Mouse (Mus musculus): ENCODE measurements around the gene Pclo. TPM values are rescaled to one million over a fixed set of nuclear protein-coding genes. Genes with fewer than 3 reads are reported as not detected.
"Not testable (repeated sequence)": the region's sequence is repeated elsewhere in the genome, so short reads cannot be mapped to it uniquely, and the experiment has no call there.

The Pclo gene
- polyA plus RNA-seq (2012; rRNA removed): 0.08 and 0.11 TPM in 2 replicates

- Histone ChIP-seq H3K27me3 (ENCODE audit: control insufficient read depth, insufficient read depth, low read length) (no peaks in the 10 kb centered on the region), H3K4me1 (ENCODE audit: control insufficient read depth, insufficient read depth, insufficient read length, low read length) (peaks cover 8% of the 10 kb centered on the region), H3K36me3 (ENCODE audit: control insufficient read depth, insufficient read depth, low read length) (no peaks in the 10 kb centered on the region), H3K27ac (ENCODE audit: insufficient read depth, low read depth, low read length) (no peak within 1 kb of the TSS), H3K4me3 (ENCODE audit: low read depth, low read length) (peak within 1 kb of the TSS; percentile 66)
- WGBS: 3% methylated on average over 87 of the region's 89 CpGs
- no peak for TF ChIP-seq POLR2A (IDR thresholded peaks at IDR 0.05; ENCODE audit: low read depth, low read length)
- no peak for TF ChIP-seq CTCF (IDR thresholded peaks at IDR 0.05; ENCODE audit: extremely low read depth, insufficient read length, insufficient replicate concordance, low read depth, low read length)
These were observed at the start of gene Pclo for GRCm38 (mm10) chr5:14514631-14515523. Gene Pclo (plus strand): TSS chr5:14514918.

GRCm38 (mm10) chr5:14494431-14494830 is 20.3 kb upstream of the Pclo start:
- H3K4me1 ChIP-seq (ENCODE audit: control insufficient read depth, insufficient read depth, insufficient read length, low read length); H3K27me3 ChIP-seq (ENCODE audit: control insufficient read depth, insufficient read depth, low read length); H3K27ac ChIP-seq (ENCODE audit: insufficient read depth, low read depth, low read length); H3K4me3 ChIP-seq (ENCODE audit: low read depth, low read length); H3K36me3 ChIP-seq (ENCODE audit: control insufficient read depth, insufficient read depth, low read length): not testable (repeated sequence)
- 60% methylated on average over 2 of the region's 2 CpGs for WGBS

- H3K36me3 ChIP-seq (ENCODE audit: control insufficient read depth, insufficient read depth, low read length): no peaks in the 10 kb centered on the region
- 70% methylated on average over 1 of the region's 1 CpGs for WGBS
- no peak overlapping the region for H3K4me3 ChIP-seq (ENCODE audit: low read depth, low read length)
- H3K27ac ChIP-seq (ENCODE audit: insufficient read depth, low read depth, low read length): no peak overlapping the region
- TF ChIP-seq CTCF (IDR thresholded peaks at IDR 0.05; ENCODE audit: extremely low read depth, insufficient read length, insufficient replicate concordance, low read depth, low read length) (no peak), POLR2A (IDR thresholded peaks at IDR 0.05; ENCODE audit: low read depth, low read length) (no peak)
- no peaks in the 10 kb centered on the region for H3K27me3 ChIP-seq (ENCODE audit: control insufficient read depth, insufficient read depth, low read length)
- H3K4me1 ChIP-seq (ENCODE audit: control insufficient read depth, insufficient read depth, insufficient read length, low read length): no peaks in the 10 kb centered on the region
These were observed 6.2 kb upstream of the Pclo start for GRCm38 (mm10) chr5:14508522-14508921.

GRCm38 (mm10) chr5:14509621-14510020 is 5.1 kb upstream of the Pclo start:
- Histone ChIP-seq H3K36me3 (ENCODE audit: control insufficient read depth, insufficient read depth, low read length) (no peaks in the 10 kb centered on the region), H3K4me1 (ENCODE audit: control insufficient read depth, insufficient read depth, insufficient read length, low read length) (peaks cover 1% of the 10 kb centered on the region; the same call in 1 of the 2 replicates), H3K27me3 (ENCODE audit: control insufficient read depth, insufficient read depth, low read length) (no peaks in the 10 kb centered on the region), H3K27ac (ENCODE audit: insufficient read depth, low read depth, low read length) (no peak overlapping the region), H3K4me3 (ENCODE audit: low read depth, low read length) (no peak overlapping the region)
- TF ChIP-seq POLR2A (IDR thresholded peaks at IDR 0.05; ENCODE audit: low read depth, low read length) (no peak), CTCF (IDR thresholded peaks at IDR 0.05; ENCODE audit: extremely low read depth, insufficient read length, insufficient replicate concordance, low read depth, low read length) (no peak)
- WGBS: 63% methylated on average over 1 of the region's 1 CpGs

GRCm38 (mm10) chr5:14518131-14518832 is 3.6 kb downstream of the Pclo start:
- 71% methylated on average over 4 of the region's 4 CpGs for WGBS
- TF ChIP-seq CTCF (IDR thresholded peaks at IDR 0.05; ENCODE audit: extremely low read depth, insufficient read length, insufficient replicate concordance, low read depth, low read length) (no peak), POLR2A (IDR thresholded peaks at IDR 0.05; ENCODE audit: low read depth, low read length) (no peak)
- Histone ChIP-seq H3K4me1 (ENCODE audit: control insufficient read depth, insufficient read depth, insufficient read length, low read length) (peaks cover 8% of the 10 kb centered on the region), H3K27me3 (ENCODE audit: control insufficient read depth, insufficient read depth, low read length) (no peaks in the 10 kb centered on the region), H3K36me3 (ENCODE audit: control insufficient read depth, insufficient read depth, low read length) (no peaks in the 10 kb centered on the region), H3K27ac (ENCODE audit: insufficient read depth, low read depth, low read length) (no peak overlapping the region), H3K4me3 (ENCODE audit: low read depth, low read length) (no peak overlapping the region)

GRCm38 (mm10) chr5:14522006-14522405 is 7.3 kb downstream of the Pclo start:
- no peaks in the 10 kb centered on the region for H3K4me1 ChIP-seq (ENCODE audit: control insufficient read depth, insufficient read depth, insufficient read length, low read length)
- WGBS: 80% methylated on average over 4 of the region's 4 CpGs
- H3K27me3 ChIP-seq (ENCODE audit: control insufficient read depth, insufficient read depth, low read length): no peaks in the 10 kb centered on the region
- no peak for TF ChIP-seq POLR2A (IDR thresholded peaks at IDR 0.05; ENCODE audit: low read depth, low read length)
- no peak for TF ChIP-seq CTCF (IDR thresholded peaks at IDR 0.05; ENCODE audit: extremely low read depth, insufficient read length, insufficient replicate concordance, low read depth, low read length)
- no peak overlapping the region for H3K27ac ChIP-seq (ENCODE audit: insufficient read depth, low read depth, low read length)
- no peak overlapping the region for H3K4me3 ChIP-seq (ENCODE audit: low read depth, low read length)
- no peaks in the 10 kb centered on the region for H3K36me3 ChIP-seq (ENCODE audit: control insufficient read depth, insufficient read depth, low read length)

GRCm38 (mm10) chr5:14526038-14526437 is 11.3 kb downstream of the Pclo start:
- no peaks in the 10 kb centered on the region for H3K4me1 ChIP-seq (ENCODE audit: control insufficient read depth, insufficient read depth, insufficient read length, low read length)
- no peak overlapping the region for H3K4me3 ChIP-seq (ENCODE audit: low read depth, low read length)
- no peaks in the 10 kb centered on the region for H3K36me3 ChIP-seq (ENCODE audit: control insufficient read depth, insufficient read depth, low read length)
- TF ChIP-seq CTCF (IDR thresholded peaks at IDR 0.05; ENCODE audit: extremely low read depth, insufficient read length, insufficient replicate concordance, low read depth, low read length): no peak
- no peak for TF ChIP-seq POLR2A (IDR thresholded peaks at IDR 0.05; ENCODE audit: low read depth, low read length)
- no peak overlapping the region for H3K27ac ChIP-seq (ENCODE audit: insufficient read depth, low read depth, low read length)
- H3K27me3 ChIP-seq (ENCODE audit: control insufficient read depth, insufficient read depth, low read length): no peaks in the 10 kb centered on the region

Data from small intestine, adult 2 months (tissue).